Mouse (Mus musculus) left cerebral cortex, postnatal 14 days (tissue): ENCODE data around the gene Wfikkn1. TPM values are rescaled to one million over a fixed set of nuclear protein-coding genes. Genes with fewer than 3 reads are reported as not detected.

Experiments used
- DNase-seq, 2 experiments: peaks; one replicate each; pipeline ENCODE4 v3.0.0; 2021 to 2022; ENCODE audit warnings: low spot score in 2 of 2, mixed read lengths in 1 of 2
- intact Hi-C: fragments of 180-260 bp; cut with DNase I; formaldehyde crosslinking; loops from one replicate; pipeline ENCODE4 v1.15.1; 2025
- total RNA-seq, 2 experiments: library from RNA; stranded (reverse); gene quantifications; 2 replicates each; pipeline ENCODE4 v1.2.3; 2021

The Wfikkn1 gene
- total RNA-seq, 2 experiments from 2014 or later = 1.1 to 1.8 TPM

- no peak for DNase-seq
- intact Hi-C loops = no loop called here
These were observed 38.1 kb downstream of the Wfikkn1 start for GRCm38 (mm10) chr17:25842509-25842908.

DNA sequence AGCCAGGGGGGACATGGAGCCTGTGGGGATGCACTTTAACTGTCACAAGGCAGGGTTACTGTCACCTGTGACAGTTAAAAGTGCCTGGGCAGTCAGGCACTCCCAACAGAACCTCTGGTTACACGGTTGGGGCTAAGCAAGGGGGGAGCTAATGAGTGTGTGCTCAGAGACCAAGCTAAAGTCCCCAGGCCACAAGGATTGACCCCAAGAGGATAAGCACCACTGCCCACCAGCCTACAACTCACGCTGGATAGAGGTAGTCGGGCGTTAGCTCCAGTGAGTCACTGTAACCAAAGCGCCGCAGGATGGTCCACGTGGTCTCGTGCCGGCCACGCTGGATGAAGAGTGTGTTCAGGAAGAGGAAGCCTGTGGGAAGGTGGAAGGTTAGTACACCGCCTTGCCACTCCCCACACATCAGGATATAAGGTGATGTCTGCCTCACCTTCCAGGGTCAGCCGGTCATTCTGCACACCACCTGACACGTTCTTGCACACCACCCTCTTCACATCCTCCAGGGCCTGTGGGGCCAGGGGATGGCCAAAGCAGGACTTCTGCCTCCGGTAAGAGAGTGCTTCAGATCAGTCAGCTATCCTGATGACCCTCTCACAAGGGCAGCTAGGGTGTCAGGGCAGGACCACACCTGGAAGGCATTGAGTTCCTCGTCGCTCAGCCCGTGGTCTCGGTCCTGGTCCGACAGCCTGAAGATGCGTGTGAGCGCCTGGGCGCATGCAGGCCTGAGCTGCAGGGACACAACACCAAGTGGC is 39.4 kb downstream of the Wfikkn1 start, which contains the start of gene Gm20683:
Gm20683 (minus strand) TSS at position 647 of the 764 bp plus-strand sequence.
- intact Hi-C loops = no loop called here
- DNase-seq = no peak

DNA sequence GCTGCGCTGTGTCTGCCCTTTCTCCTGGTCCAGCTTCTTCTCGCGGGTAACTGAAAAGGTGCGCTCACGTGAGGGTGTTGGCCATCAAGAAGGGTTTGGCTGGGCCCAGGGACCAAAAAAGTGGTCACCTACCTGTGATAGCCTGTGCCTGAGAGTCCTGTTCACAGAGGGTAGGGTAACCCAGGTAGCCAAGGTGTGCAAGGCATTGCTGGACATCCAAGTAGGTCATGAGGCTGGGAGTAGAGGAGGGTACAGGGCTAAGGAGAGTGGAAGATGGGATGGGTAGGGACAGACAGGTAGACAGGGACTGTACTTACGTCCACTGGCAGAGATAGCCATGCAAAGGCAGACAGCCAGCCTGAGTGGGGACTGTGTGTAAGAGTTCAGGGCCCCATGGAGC is 40.1 kb downstream of the Wfikkn1 start:
- intact Hi-C loops = no loop called here
- DNase-seq = no peak

DNA sequence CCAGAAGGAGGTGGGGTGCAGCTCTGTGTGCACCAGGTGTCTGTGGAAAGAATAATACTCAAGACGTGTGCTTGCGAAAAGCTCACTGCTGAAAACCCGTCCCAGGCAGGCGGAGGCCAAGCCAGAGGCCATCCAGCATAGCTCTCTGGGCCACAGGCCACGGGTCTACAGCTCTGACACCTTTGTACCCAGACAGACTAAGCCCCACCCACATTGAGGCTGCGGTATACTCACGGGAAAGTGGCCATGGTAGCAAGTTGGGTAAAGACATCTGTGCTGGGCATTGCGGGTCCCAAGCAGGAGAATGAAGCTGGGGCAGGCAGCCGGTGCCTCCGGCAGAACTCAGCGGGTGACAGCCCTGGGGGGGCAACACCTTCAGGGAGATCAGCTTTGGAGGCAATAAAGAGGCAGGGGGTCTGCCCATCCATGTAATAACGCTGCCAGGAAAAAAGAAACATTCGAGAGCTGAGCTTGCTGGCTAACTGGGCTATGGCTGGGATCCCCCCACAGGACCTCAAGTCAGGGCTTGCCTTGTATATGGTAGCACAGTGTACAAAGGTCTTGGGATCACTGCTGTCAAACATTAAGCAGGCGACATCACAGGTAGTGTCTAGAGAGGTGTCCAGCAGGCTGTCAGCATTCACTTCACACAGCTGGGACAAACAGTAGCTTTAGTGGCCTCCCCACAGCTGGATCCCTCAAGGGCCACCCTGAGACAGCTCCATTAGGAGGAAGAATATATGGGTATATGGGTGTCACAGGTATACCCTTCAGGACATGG is 41.0 kb downstream of the Wfikkn1 start:
- intact Hi-C loops = no loop called here
- DNase-seq = no peak

GRCm38 (mm10) chr17:25838904-25839303 is 41.8 kb downstream of the Wfikkn1 start:
- no peak for DNase-seq
- intact Hi-C loops = no loop called here

DNA sequence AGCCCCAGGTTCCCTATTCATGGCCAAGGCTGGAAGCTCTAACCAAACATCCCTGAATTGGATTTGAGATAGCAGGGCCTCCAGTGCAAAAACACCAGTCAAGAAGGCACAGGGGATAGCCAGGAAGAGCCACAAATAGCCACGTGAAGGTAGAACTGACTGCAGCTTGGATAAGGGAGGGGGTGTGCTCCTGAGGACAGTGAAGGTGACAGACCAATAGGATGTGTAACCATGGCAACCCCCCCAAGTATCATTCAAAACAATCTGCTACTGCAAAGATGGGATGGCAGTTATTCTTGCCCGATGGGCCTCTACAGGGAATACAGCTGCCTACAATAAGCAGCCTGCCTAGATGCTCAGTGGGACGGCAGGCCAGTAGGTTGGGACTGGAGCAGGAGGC is 43.1 kb downstream of the Wfikkn1 start:
- intact Hi-C loops = no loop called here
- peak in 1 of 2 experiments; percentile 67 for DNase-seq

DNA sequence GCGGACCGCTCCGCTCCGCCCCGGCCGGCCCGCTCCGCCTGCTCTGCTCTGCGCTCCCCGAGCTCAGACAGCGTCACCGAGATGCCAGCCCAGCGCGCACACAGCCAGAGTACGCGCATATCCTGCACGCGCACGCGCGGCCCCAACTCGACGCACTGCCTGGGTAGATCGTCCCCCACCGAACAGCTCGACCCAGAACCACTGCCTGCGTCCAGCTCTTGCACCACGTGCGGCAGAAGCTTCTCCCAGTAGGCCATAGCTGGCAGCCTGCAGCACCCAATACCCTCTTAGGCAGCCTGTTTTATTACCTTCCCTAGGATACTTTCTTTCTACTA is 43.6 kb downstream of the Wfikkn1 start, which contains the start of gene Rhbdl1:
Rhbdl1 (minus strand) TSS at position 220 of the 335 bp plus-strand sequence.
- intact Hi-C loops = no loop called here
- peak; percentile 90 to 93 for DNase-seq

GRCm38 (mm10) chr17:25836397-25837075 is 44.1 kb downstream of the Wfikkn1 start:
- DNase-seq = no peak
- intact Hi-C loops = no loop called here

GRCm38 (mm10) chr17:25835816-25836215 is 44.8 kb downstream of the Wfikkn1 start:
- no peak for DNase-seq
- intact Hi-C loops = no loop called here

- no peak for DNase-seq
- intact Hi-C loops = no loop called here
These were observed 45.4 kb downstream of the Wfikkn1 start for GRCm38 (mm10) chr17:25835301-25835700.

DNA sequence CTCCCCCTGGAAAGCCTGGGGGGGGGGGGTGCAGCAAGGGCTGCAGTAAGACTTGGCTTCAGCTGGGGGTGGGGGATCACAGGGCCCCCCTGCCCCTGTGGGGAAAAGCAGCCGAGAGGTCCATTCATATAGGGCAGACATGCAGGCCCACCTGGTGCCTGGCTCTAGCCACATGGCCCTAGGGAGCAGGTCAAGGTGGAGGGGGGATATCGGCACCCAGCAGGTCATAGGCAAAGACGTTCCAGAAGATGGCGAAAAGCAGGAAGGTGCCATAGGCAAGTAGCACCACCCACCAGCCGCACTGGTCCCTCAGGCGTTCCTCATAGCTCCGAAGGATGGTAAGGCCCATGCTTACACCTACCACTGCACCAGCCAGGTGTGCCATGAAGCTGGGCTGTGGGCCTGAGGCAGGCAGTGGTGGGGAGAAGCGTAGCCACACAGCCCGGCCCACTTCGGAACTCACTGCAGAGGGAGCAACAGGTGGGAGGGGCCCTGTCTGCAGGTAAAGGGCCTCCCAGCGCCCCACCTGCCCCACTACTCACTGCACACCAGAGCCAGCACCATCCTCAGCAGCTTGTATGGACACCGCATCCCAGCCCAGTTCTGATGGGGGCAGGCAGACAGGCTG is 45.9 kb downstream of the Wfikkn1 start:
- intact Hi-C loops = no loop called here
- no peak for DNase-seq

DNA sequence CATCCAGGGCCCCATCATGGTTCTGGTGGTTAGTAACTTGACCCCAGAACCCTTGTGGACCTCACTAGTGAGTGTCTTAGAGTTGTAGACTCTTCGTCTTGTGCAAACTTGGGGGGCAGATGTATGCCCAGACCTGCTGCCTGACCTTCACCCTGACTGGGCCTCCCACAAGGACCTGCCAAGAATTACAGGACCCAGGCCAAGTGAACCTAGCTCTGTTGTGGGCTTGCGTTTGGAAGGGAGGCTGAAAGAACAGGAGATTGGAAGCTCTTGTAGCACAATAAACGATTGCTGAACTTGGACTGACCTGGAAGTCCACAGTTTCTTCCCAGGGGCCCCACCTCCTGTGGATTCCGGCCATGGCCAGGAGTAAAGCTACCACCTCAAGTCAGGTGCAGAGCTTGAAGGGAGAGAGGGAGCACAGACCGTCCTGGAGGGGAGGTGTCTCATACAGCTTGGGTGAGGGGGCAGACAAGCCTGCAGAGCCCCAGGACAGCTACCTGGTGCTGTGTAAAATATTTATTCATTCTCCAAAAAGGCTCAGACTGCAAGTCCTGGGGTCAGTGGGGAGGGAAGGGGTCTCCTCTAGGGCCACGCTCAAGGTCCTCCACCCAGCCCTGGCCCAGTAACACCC is 46.6 kb downstream of the Wfikkn1 start:
- DNase-seq = no peak
- intact Hi-C loops = loop anchor here (1.0 kb wide), 1 partner anchor 41 kb away; the partner anchor contains the start of gene Mettl26

GRCm38 (mm10) chr17:25833291-25833663 is 47.4 kb downstream of the Wfikkn1 start, which contains the start of gene Stub1:
Gene Stub1 (minus strand): TSS chr17:25833404.
- peak; percentile 83 to 90 for DNase-seq
- intact Hi-C loops = loop anchor here (1.0 kb wide), 1 partner anchor 42 kb away; the partner anchor contains the start of gene Mettl26

DNA sequence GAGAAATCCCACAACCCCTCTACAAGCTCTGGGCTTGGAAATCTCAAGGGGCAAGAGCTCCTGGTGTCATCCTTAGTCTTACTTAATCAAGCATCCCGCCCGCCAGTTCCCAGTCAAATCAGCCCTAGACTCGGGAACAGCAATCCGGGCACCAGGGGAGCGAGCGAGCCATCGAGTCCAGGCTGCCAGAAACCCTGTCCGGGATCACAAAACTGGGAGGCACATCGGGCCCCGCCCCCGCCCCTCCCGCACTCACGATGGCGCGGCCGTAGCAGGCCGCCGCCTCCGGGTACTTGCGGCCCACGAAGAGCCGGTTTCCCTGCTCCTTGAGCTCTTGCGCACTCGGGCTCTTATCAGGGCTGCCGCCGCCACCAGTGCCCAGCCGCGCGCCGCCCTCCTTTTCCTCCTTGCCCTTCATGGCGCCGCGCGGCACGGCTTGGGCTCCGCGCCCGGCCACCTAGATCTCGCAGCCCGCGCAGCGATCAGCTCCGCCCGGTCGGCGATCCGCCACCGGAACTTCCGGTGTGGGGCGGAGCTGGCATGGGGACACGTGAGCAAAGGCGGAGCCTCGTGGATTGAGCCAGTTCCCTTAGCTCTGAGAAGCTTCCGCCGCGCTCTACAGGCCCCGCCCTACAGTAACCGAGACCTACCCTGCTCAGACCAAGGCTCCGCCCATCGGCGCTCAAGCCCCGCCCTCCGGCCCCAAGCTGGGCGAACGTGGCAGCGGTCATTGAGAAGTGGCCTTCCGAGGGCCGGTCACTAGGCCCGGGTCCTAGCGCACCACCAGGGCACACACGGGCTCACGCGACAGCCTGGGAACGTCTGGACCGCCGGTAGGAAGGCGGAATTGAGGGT is 48.0 kb downstream of the Wfikkn1 start:
- intact Hi-C loops = loop anchor here (1.0 kb wide), 1 partner anchor 43 kb away; the partner anchor contains the start of gene Mettl26
- DNase-seq = peak; percentile 98 to 99

DNA sequence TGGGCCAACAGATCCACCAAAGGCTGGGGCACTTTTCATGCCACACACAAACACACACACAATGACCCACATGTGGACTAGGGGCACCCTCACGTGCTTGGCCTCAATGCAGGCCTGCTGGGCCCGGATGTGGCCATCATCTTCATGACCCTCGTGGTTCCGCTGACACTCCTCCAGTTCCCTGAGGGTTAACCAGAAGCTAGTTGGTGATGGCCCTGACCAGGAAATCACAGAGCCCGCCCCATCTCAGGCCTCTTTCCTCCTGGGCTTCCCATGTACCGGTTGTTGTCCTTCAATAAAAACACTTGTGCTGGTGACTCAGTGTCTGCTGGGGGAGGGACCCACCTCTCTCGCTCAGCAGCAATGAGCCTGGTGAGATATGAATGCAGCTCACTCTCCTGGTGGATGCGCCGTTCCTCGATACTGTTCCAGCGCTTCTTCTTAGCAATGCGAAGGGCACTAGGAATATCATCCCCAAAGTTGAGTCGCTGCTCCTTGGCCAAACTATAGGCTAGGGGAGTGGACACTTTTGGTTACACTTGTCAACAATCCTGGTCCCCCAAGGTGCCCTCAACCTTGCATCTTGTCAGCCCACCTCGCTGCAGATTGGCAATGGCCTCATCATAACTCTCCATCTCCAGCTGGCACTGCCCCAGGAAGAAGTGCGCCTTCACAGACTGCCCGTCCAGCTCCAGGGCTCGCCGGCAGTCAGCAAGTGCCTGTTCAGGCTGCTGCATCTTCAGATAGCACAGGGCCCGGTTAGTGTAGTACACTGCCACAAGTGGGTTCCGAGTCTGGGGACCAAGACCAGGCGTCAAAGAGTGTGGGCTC is 49.0 kb downstream of the Wfikkn1 start:
- intact Hi-C loops = no loop called here
- no peak for DNase-seq

DNA sequence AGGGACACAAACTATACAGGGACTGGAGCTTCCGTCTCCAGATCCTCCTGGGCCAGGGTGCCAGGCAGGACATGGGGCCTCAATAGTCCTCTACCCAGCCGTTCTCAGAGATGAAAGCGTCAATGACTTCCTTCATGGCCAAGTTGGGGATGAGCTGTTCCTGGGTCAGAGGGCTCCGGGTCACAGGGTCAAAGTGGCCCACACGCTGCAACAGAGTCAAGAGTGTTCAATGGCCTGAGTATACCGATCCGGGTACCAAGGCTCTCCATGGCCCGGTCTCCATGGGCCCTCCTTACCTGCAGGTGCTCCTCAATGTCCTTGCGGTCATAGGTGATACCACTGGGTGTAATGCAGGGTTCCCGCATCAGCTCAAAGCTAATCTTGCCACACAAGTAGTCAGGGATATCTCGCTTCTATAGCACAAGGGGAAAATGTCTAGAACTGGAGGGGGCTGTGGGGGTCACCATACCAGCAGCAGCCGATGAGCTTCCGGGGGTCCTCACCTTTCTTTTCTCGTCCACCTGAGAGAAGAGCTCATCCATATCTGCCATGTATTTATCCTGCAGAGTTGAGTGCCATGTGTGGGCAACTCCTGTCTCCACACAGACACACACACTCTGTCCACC is 49.7 kb downstream of the Wfikkn1 start:
- intact Hi-C loops = no loop called here
- no peak for DNase-seq

DNA sequence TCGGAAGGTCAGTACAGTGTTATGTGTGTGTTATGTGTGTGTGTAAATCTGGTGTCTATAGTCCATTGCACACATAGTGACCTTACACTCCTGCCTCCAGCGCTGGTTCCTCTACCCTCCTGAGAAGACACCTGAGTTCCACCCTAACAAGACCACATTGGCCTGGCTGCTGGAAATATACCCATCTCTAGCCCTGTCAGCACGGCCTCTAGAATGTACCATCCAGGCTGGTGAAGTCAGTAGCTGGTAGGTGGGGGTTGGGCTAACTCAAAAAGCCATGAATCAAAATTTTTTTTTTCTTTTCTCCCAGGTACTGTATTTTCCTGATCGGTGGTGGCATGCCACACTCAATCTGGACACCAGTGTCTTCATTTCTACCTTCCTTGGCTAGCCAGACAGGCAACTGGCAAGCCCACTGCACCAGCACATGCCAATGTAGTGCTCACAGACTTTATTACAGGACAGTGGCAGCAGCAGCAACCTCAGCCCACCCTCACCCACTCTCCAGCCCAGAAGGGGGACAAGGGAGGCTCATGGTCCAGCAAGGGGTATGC is 50.4 kb downstream of the Wfikkn1 start:
- intact Hi-C loops = no loop called here
- no peak for DNase-seq
